Mouse (Mus musculus) E14TG2a.4 (cell line): Measurements from ENCODE around the gene Ushbp1.

Experiments
- H3K27me3 ChIP-seq: 2 replicates; pipeline ENCODE4 v1.6.1; 2014; ENCODE audit warnings: low read length, control low read depth; ENCODE audit not compliant: insufficient read depth
- H3K36me3 ChIP-seq: 2 replicates; pipeline ENCODE4 v1.6.1; 2014; ENCODE audit warnings: low read length, control low read depth; ENCODE audit not compliant: insufficient read depth
- H3K4me1 ChIP-seq: replicated peaks from 2 replicates; pipeline ENCODE4 v1.6.1; 2014; ENCODE audit warnings: low read depth, low read length, control low read depth
- H3K4me3 ChIP-seq: replicated peaks from 2 replicates; pipeline ENCODE4 v1.5.1; 2014; ENCODE audit warnings: mild to moderate bottlenecking, low read length
- H3K9me3 ChIP-seq: 2 replicates; pipeline ENCODE4 v1.6.1; 2014; ENCODE audit warnings: low read length, control low read depth
- CTCF ChIP-seq: conservative IDR thresholded peaks from 2 replicates; pipeline ENCODE4 v1.5.1; 2014; ENCODE audit warnings: low read length
- NANOG ChIP-seq: IDR thresholded peaks from 2 replicates; pipeline ENCODE4 v1.6.1; 2014; ENCODE audit warnings: borderline replicate concordance, low read length, mixed read lengths
- POU5F1 ChIP-seq: IDR thresholded peaks from 2 replicates; pipeline ENCODE4 v1.6.1; 2014; ENCODE audit warnings: low read length, borderline replicate concordance

Gene Ushbp1

DNA sequence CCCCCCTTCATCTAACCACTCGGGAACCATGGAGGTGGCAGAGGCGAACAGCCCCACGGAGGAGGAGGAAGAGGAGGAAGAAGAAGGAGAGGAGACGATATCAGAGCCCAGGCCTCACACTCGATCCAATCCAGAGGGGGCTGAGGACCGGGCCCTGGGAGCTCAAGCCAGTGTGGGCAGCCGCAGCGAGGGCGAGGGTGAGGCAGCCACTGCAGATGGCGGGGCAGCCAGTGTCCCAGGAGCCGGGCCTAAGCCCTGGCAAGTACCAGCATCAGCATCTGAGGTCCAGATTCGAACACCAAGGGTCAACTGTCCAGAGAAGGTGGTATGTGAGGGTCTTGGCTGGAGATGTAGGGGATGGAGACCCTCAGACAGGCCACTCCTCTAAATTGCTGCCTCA lies 2.1 kb upstream of the Ushbp1 start:
- peaks cover 41% of the 10 kb centered on the region for H3K36me3 ChIP-seq
- TF ChIP-seq POU5F1 (no peak), NANOG (no peak), CTCF (no peak)
- no peaks in the 10 kb centered on the region for H3K27me3 ChIP-seq
- peaks cover 49% of the 10 kb centered on the region for H3K4me1 ChIP-seq
- peak overlapping the region; percentile 95 for H3K4me3 ChIP-seq
- no peaks in the 10 kb centered on the region for H3K9me3 ChIP-seq

DNA sequence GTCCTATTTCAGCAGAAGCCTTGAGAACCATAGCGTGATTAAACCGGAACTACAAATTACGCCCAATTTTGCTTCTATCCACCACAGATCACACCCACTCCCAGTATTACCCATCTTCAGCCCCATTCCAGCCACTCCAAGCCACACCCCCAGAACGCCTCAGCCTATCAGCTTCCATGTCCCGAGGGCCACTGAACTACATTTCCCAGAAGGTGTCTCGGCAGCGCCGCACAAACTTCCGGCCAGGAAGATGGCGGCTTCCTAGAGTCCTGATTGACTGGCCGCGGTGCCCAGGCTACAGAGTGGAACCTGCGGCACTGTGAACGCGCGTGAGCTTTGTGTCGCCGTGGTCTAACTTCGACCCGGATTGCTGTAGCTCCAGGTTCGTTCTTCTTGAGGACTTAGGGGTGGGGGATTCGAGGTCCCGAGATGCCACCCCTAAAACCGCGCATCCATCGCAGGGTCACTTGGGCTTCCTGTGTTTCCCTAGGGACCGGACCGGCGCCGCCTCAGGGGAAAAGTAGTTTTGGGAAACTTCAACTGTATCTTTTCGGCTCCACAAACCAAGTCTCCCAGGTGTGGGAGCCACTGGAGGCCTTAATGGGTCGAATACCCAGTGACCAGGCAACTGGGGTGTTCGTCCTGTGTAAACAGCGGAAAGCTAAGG lies 1.2 kb upstream of the Ushbp1 start, which contains the start of gene Babam1:
Babam1 (plus strand) TSS at position 223 of the 667 bp plus-strand sequence.
- TF ChIP-seq CTCF = no peak
- no peak for TF ChIP-seq POU5F1
- no peak for TF ChIP-seq NANOG
- Histone ChIP-seq H3K36me3 (peaks cover 36% of the 10 kb centered on the region), H3K4me3 (peak within 1 kb of the TSS; percentile 95), H3K4me1 (peaks cover 45% of the 10 kb centered on the region), H3K27me3 (no peaks in the 10 kb centered on the region), H3K9me3 (no peaks in the 10 kb centered on the region)

DNA sequence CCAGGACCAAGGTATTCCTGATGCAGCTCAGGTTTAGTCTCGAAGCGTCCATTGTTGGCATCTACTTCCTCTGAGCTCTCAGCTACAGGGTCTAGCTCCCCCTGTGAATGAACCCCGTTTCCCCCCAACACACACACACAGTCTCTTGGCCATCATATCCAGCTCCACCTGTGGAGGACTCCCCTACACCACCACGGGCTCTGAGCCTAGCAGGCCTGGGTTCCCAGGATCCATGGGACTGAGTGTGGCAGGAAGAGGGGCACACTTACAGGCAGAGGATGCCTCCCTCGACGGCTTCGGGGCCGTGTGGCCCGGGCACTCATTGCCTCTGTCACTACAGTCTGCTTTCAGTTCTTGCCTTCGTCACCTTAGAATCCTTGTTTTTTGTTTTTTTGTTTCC lies 531 bp downstream of the Ushbp1 start:
- H3K9me3 ChIP-seq = no peaks in the 10 kb centered on the region
- peaks cover 57% of the 10 kb centered on the region for H3K4me1 ChIP-seq
- H3K36me3 ChIP-seq = peaks cover 20% of the 10 kb centered on the region
- H3K4me3 ChIP-seq = no peak overlapping the region
- no peaks in the 10 kb centered on the region for H3K27me3 ChIP-seq
- TF ChIP-seq POU5F1 (no peak), CTCF (no peak), NANOG (no peak)

DNA sequence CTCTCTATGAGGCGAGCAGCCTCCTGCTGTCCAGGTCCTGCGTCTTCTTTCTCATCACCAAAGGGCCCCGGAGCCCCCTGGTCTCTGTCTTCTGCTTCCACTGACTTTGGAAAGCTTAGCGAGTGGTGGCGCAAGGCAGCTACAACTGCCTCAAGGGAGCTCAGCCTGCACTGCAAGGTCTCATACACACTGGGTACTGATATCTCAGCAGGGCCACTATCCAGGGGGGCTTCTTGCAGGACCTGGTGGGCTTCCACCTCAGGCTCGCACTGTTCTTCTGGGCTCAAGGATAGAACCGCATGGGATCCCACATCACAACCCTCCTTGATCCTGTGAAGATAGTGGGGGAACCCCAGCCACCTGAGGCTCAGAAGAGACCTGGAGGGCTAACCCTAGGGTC lies 1.1 kb downstream of the Ushbp1 start:
- no peaks in the 10 kb centered on the region for H3K27me3 ChIP-seq
- peaks cover 17% of the 10 kb centered on the region for H3K36me3 ChIP-seq
- TF ChIP-seq NANOG (no peak), CTCF (no peak), POU5F1 (no peak)

DNA sequence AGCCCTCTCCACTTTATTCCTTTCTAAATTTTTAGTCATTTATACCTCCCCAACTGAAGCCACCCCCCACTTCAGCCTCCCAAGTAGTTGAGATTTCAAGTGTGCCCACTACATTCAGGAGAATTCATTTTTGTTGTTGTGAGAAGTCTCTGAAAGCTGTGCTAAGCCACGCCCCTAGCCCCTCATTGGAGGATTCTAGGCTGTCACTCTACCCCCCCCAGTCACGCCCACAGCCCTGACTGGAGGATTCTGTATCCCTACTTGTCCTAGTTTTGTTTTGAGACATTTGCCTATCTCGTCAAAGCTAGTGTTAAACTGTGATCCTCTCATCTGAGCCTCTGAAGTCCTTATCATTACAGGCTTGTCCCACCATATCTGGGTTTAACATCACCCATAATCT lies 2.7 kb downstream of the Ushbp1 start:
- peaks cover 54% of the 10 kb centered on the region for H3K4me1 ChIP-seq
- no peaks in the 10 kb centered on the region for H3K9me3 ChIP-seq
- 0 out of 2 replicates have a peak, but pooled peaks cover 5% of the 10 kb centered on the region for H3K36me3 ChIP-seq
- H3K27me3 ChIP-seq = no peaks in the 10 kb centered on the region
- TF ChIP-seq CTCF = no peak
- no peak for TF ChIP-seq NANOG
- TF ChIP-seq POU5F1 = no peak
- H3K4me3 ChIP-seq = no peak overlapping the region

More for the DNA sequence above, 1.1 kb downstream of the Ushbp1 start:
- peaks cover 54% of the 10 kb centered on the region for H3K4me1 ChIP-seq
- no peak overlapping the region for H3K4me3 ChIP-seq
- H3K9me3 ChIP-seq = no peaks in the 10 kb centered on the region

DNA sequence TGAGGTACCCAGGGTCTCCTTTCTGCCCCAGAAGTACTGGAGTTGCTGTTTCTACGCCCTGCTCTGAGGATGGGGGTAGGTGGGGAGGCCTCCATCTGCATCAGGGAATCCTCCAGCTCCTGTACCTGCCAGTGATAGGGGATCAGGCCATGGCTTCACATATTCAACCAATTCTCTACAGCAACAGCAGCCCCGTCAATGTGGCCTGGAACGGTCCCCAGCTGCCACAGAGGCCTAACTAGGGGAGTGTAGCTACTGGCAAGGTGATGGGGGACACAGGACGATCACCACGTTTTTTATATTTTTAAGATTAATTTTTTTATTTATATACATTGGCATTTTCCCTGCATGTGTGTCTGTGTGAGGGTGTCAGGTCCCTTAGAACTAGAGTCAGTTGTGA lies 3.2 kb downstream of the Ushbp1 start:
- Histone ChIP-seq H3K27me3 (no peaks in the 10 kb centered on the region), H3K4me3 (no peak overlapping the region), H3K36me3 (no peaks in the 10 kb centered on the region), H3K9me3 (no peaks in the 10 kb centered on the region), H3K4me1 (peaks cover 54% of the 10 kb centered on the region)
- TF ChIP-seq POU5F1 (no peak), NANOG (no peak), CTCF (no peak)

DNA sequence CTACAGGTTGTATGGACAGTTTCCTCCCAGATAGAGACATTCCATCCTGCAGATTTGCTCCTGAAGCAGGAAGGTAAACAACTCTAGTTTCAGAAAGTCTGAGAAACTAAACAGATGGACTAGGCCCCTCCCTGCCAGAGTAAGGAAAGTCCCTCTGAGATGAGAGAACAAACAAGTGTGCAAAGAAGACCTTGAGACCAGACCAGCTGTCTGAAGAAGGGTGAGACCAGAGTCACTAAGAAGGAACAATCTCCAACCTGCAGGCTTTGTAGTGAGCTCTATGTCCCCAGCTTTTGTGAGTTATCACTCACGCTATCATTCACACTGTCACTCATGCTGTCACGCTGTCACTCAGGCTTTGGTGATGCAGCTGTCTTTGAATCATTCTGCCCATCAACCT lies 3.9 kb downstream of the Ushbp1 start:
- Histone ChIP-seq H3K4me3 (no peak overlapping the region), H3K9me3 (no peaks in the 10 kb centered on the region), H3K4me1 (peaks cover 58% of the 10 kb centered on the region), H3K27me3 (no peaks in the 10 kb centered on the region), H3K36me3 (no peaks in the 10 kb centered on the region)
- no peak for TF ChIP-seq NANOG
- TF ChIP-seq CTCF = no peak
- no peak for TF ChIP-seq POU5F1

DNA sequence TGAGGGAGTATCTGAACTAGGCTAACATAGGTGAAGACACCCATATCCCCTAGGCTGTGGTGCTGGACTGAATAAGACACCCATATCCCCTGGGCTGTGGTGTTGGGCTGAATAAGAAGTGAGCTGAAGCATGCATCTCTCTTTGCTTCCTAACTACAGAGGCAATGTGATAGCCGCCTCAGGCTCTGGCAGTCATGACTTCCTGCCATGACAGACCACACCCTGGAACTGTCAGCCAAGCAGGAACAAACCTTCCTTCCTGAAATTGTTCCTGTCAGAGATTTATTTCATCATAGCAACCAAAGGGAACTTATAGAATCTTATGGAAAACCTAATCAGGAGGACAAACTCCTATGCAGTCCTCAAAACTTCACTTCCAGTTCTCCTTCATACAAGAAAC lies 7.3 kb downstream of the Ushbp1 start:
- Histone ChIP-seq H3K9me3 (no peaks in the 10 kb centered on the region), H3K27me3 (no peaks in the 10 kb centered on the region), H3K4me3 (no peak overlapping the region), H3K4me1 (peaks cover 76% of the 10 kb centered on the region), H3K36me3 (no peaks in the 10 kb centered on the region)
- no peak for TF ChIP-seq NANOG
- TF ChIP-seq CTCF = no peak
- no peak for TF ChIP-seq POU5F1

DNA sequence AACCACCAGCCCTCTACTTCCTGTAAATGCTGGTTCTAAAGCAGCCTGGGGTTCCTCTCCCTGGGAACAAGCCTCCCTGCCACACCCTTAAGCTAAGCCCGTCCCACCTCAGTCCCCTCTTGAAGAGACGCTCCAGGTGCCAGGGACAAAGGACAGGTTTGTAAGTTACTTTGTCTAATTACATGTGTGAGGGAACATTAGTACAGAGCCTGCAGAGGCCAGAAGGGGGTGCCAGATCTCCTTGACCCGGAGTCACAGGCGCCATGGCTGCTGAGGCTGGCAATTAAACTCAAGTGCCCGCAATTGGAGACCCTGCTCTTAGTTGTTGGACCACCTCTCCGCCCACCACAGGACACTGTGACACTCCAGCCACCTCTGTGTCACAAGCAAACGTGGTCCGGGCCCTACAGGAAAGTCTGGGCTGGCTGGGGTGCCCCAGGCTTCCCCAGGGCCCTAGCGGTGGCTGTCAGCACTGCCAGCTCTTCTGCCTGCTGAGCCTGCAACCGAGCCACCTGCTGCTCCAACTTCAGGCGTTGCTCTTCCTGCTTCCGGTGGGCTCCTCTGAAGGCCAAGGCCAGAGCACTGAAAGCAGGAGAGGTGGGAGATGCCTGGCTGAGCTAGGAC lies 10.3 kb downstream of the Ushbp1 start:
- H3K9me3 ChIP-seq = no peaks in the 10 kb centered on the region
- H3K4me1 ChIP-seq = peaks cover 69% of the 10 kb centered on the region
- peaks cover 6% of the 10 kb centered on the region for H3K27me3 ChIP-seq
- TF ChIP-seq NANOG (no peak), CTCF (peak; percentile 62)
- H3K36me3 ChIP-seq = no peaks in the 10 kb centered on the region
- peak overlapping the region; percentile 73 for H3K4me3 ChIP-seq
